Mouse (Mus musculus) cerebellum, postnatal 10 days (tissue): ENCODE data around the gene Rnf114.

Experiments
- DNase-seq, 2 experiments: peaks; one replicate each; pipeline ENCODE4 v3.0.0; 2021; ENCODE audit warnings: mixed read lengths in 2 of 2

Gene Rnf114

GRCm38 (mm10) chr2:167491757-167492708 is at the start of gene Rnf114:
Gene Rnf114 (plus strand): TSS chr2:167492645.
- peak; percentile 66 to 79 for DNase-seq

- peak in 1 of 2 experiments; percentile 36 for DNase-seq
Observed at GRCm38 (mm10) chr2:167443411-167444193, 48.8 kb upstream of the Rnf114 start.

- DNase-seq: peak; percentile 70 to 72
Observed at GRCm38 (mm10) chr2:167445911-167446780, 46.3 kb upstream of the Rnf114 start.

GRCm38 (mm10) chr2:167447207-167447606 is 45.2 kb upstream of the Rnf114 start:
- DNase-seq: no peak

GRCm38 (mm10) chr2:167447629-167448028 is 44.8 kb upstream of the Rnf114 start:
- no peak for DNase-seq

GRCm38 (mm10) chr2:167449331-167450275 is 42.8 kb upstream of the Rnf114 start:
- peak; percentile 79 to 80 for DNase-seq

- peak; percentile 59 to 61 for DNase-seq
Observed at GRCm38 (mm10) chr2:167450647-167451046, 41.8 kb upstream of the Rnf114 start.

GRCm38 (mm10) chr2:167453814-167454213 is 38.6 kb upstream of the Rnf114 start:
- peak; percentile 79 to 83 for DNase-seq

GRCm38 (mm10) chr2:167456361-167457020 is 36.0 kb upstream of the Rnf114 start:
- peak; percentile 76 to 80 for DNase-seq

GRCm38 (mm10) chr2:167457213-167457612 is 35.2 kb upstream of the Rnf114 start:
- DNase-seq: peak; percentile 87 to 88

- no peak for DNase-seq
Observed at GRCm38 (mm10) chr2:167458548-167458947, 33.9 kb upstream of the Rnf114 start.

- peak; percentile 92 to 93 for DNase-seq
Observed at GRCm38 (mm10) chr2:167459071-167459865, 33.2 kb upstream of the Rnf114 start.

- DNase-seq: peak; percentile 85 to 87
Observed at GRCm38 (mm10) chr2:167462954-167463353, 29.5 kb upstream of the Rnf114 start.

GRCm38 (mm10) chr2:167463802-167464201 is 28.6 kb upstream of the Rnf114 start:
- DNase-seq: no peak

GRCm38 (mm10) chr2:167465951-167466350 is 26.5 kb upstream of the Rnf114 start:
- DNase-seq: no peak

- peak in 1 of 2 experiments; percentile 5 for DNase-seq
Observed at GRCm38 (mm10) chr2:167467214-167467613, 25.2 kb upstream of the Rnf114 start.

GRCm38 (mm10) chr2:167468444-167468843 is 24.0 kb upstream of the Rnf114 start:
- DNase-seq: peak; percentile 37 to 54

GRCm38 (mm10) chr2:167470611-167471010 is 21.8 kb upstream of the Rnf114 start:
- DNase-seq: peak; percentile 53 to 59

- DNase-seq: peak; percentile 94 to 95
Observed at GRCm38 (mm10) chr2:167471585-167471984, 20.9 kb upstream of the Rnf114 start.

GRCm38 (mm10) chr2:167474218-167474617 is 18.2 kb upstream of the Rnf114 start:
- peak in 1 of 2 experiments; percentile 20 for DNase-seq
